Mouse (Mus musculus) CH12.LX (cell line): ENCODE data around the gene Gen1. TPM values are rescaled to one million over a fixed set of nuclear protein-coding genes. Genes with fewer than 3 reads are reported as not detected.

Source experiments
- DNase-seq: peaks from one replicate; pipeline ENCODE4 v3.0.0-alpha.2; 2013; ENCODE audit errors: extremely low read depth
- H3K27ac ChIP-seq: 2 replicates; pipeline ENCODE4 v1.5.1; 2012; ENCODE audit warnings: low read depth, mild to moderate bottlenecking, control low read depth, moderate library complexity; ENCODE audit not compliant: insufficient read depth
- H3K27me3 ChIP-seq: replicated peaks from 2 replicates; pipeline ENCODE3; 2012; ENCODE audit warnings: inconsistent platforms
- H3K36me3 ChIP-seq, 2 experiments: replicated peaks in 1 of 2; 2 replicates each; pipeline versions ENCODE3 to v1.6.1; 2012; ENCODE audit warnings: inconsistent platforms in 1 of 2, low read length in 1 of 2, mild to moderate bottlenecking in 1 of 2, mixed read lengths in 1 of 2, moderate library complexity in 1 of 2; ENCODE audit not compliant: control insufficient read depth in 1 of 2, insufficient read depth in 1 of 2
- H3K4me1 ChIP-seq, 2 experiments: 2 replicates each; pipeline ENCODE4 v1.6.1; 2012; ENCODE audit warnings: inconsistent platforms in 1 of 2, moderate library complexity in 1 of 2; ENCODE audit not compliant: insufficient read depth in 2 of 2, control insufficient read depth in 1 of 2
- H3K4me2 ChIP-seq: 2 replicates; pipeline ENCODE4 v1.6.1; 2012; ENCODE audit warnings: low read depth, mild to moderate bottlenecking, control low read depth; ENCODE audit not compliant: poor library complexity, insufficient read depth, severe bottlenecking
- H3K4me3 ChIP-seq, 3 experiments: fragments of 150-350 bp in 1 of 3; sonication (generic) in 1 of 3; replicated peaks in 1 of 3; 2 replicates each; pipeline versions ENCODE3 to v1.5.1; 2011 to 2012; ENCODE audit warnings: low read depth in 2 of 3, low read length in 2 of 3, mild to moderate bottlenecking in 2 of 3, moderate library complexity in 2 of 3, control low read depth in 1 of 3, improper control_type of control experiment in 1 of 3, inconsistent platforms in 1 of 3, mixed read lengths in 1 of 3; ENCODE audit not compliant: poor library complexity in 1 of 3
- H3K79me2 ChIP-seq: replicated peaks from 2 replicates; pipeline ENCODE4 v1.6.1; 2012; ENCODE audit warnings: mild to moderate bottlenecking, moderate library complexity; ENCODE audit not compliant: control insufficient read depth, poor library complexity, insufficient read depth, severe bottlenecking; ENCODE audit errors: extremely low read depth
- H3K9ac ChIP-seq: 2 replicates; pipeline ENCODE4 v1.6.1; 2012; ENCODE audit warnings: low read depth, mild to moderate bottlenecking, control low read depth, moderate library complexity; ENCODE audit not compliant: insufficient read depth
- H3K9me3 ChIP-seq: replicated peaks from 2 replicates; pipeline ENCODE3; 2012; ENCODE audit warnings: low read length, inconsistent platforms, mixed read lengths
- BHLHE40 ChIP-seq: IDR thresholded peaks from 2 replicates; pipeline ENCODE4 v1.6.1; 2011; ENCODE audit warnings: mild to moderate bottlenecking, low read depth, low read length, improper control_type of control experiment
- CHD1 ChIP-seq: IDR thresholded peaks from 2 replicates; pipeline ENCODE4 v1.6.1; 2012; ENCODE audit warnings: low read depth, low read length, improper control_type of control experiment, inconsistent platforms
- CHD2 ChIP-seq: IDR thresholded peaks from 2 replicates; pipeline ENCODE4 v1.6.1; 2011; ENCODE audit warnings: low read length, improper control_type of control experiment
- CTCF ChIP-seq, 2 experiments: IDR thresholded peaks in 1 of 2; conservative IDR thresholded peaks in 1 of 2; 2 replicates each; pipeline ENCODE4 v1.5.1; 2011 to 2012; ENCODE audit warnings: low read depth in 2 of 2, low read length in 2 of 2, improper control_type of control experiment in 1 of 2, inconsistent platforms in 1 of 2, mild to moderate bottlenecking in 1 of 2, moderate library complexity in 1 of 2
- ELF1 ChIP-seq: IDR thresholded peaks from 2 replicates; pipeline ENCODE4 v1.6.1; 2014; ENCODE audit warnings: low read depth, mild to moderate bottlenecking, inconsistent platforms, low read length, improper control_type of control experiment
- EP300 ChIP-seq: IDR thresholded peaks from 2 replicates; pipeline ENCODE4 v1.6.1; 2011; ENCODE audit warnings: low read length, improper control_type of control experiment
- ETS1 ChIP-seq: conservative IDR thresholded peaks from 2 replicates; pipeline ENCODE4 v1.6.1; 2012; ENCODE audit warnings: low read depth, mild to moderate bottlenecking, inconsistent platforms, low read length, improper control_type of control experiment, moderate library complexity
- GABPA ChIP-seq: IDR thresholded peaks from 2 replicates; pipeline ENCODE4 v1.6.1; 2012; ENCODE audit warnings: low read depth, low read length, improper control_type of control experiment, inconsistent platforms; ENCODE audit not compliant: insufficient replicate concordance
- HCFC1 ChIP-seq: IDR thresholded peaks from 2 replicates; pipeline ENCODE4 v1.6.1; 2012; ENCODE audit warnings: low read depth, mild to moderate bottlenecking, inconsistent platforms, low read length, improper control_type of control experiment
- JUND ChIP-seq: conservative IDR thresholded peaks from 2 replicates; pipeline ENCODE4 v1.6.1; 2011; ENCODE audit warnings: low read depth, low read length, improper control_type of control experiment
- KAT2A ChIP-seq: IDR thresholded peaks from 2 replicates; pipeline ENCODE4 v1.6.1; 2012; ENCODE audit warnings: low read length, improper control_type of control experiment, inconsistent platforms; ENCODE audit not compliant: insufficient replicate concordance
- MEF2A ChIP-seq: IDR thresholded peaks from 2 replicates; pipeline ENCODE4 v1.6.1; 2014; ENCODE audit warnings: low read depth, mild to moderate bottlenecking, inconsistent platforms, low read length, improper control_type of control experiment, borderline replicate concordance
- MXI1 ChIP-seq: IDR thresholded peaks from 2 replicates; pipeline ENCODE4 v1.6.1; 2011; ENCODE audit warnings: mild to moderate bottlenecking, low read depth, low read length, improper control_type of control experiment
- NELFE ChIP-seq: IDR thresholded peaks from 2 replicates; pipeline ENCODE4 v1.6.1; 2011; ENCODE audit warnings: low read depth, low read length, improper control_type of control experiment
- PAX5 ChIP-seq: IDR thresholded peaks from 2 replicates; pipeline ENCODE4 v1.6.1; 2012; ENCODE audit warnings: low read length, inconsistent platforms, mixed read lengths
- POLR2A ChIP-seq: IDR thresholded peaks from 2 replicates; pipeline ENCODE4 v1.6.1; 2011; ENCODE audit warnings: low read depth, mild to moderate bottlenecking, improper control_type of control experiment, low read length
- POLR2AphosphoS2 ChIP-seq: IDR thresholded peaks from 2 replicates; pipeline ENCODE4 v1.6.1; 2011; ENCODE audit warnings: low read depth, low read length, improper control_type of control experiment
- RAD21 ChIP-seq: IDR thresholded peaks from 2 replicates; pipeline ENCODE4 v1.6.1; 2011; ENCODE audit warnings: low read depth, mild to moderate bottlenecking, low read length, improper control_type of control experiment, moderate library complexity
- RCOR1 ChIP-seq: conservative IDR thresholded peaks from 2 replicates; pipeline ENCODE4 v1.6.1; 2012; ENCODE audit warnings: low read depth, mild to moderate bottlenecking, inconsistent platforms, low read length, improper control_type of control experiment
- SIN3A ChIP-seq: IDR thresholded peaks from 2 replicates; pipeline ENCODE4 v1.6.1; 2012; ENCODE audit warnings: low read length, improper control_type of control experiment, inconsistent platforms
- SMC3 ChIP-seq: IDR thresholded peaks from 2 replicates; pipeline ENCODE4 v1.6.1; 2011; ENCODE audit warnings: low read depth, low read length, improper control_type of control experiment
- TBP ChIP-seq: conservative IDR thresholded peaks from 2 replicates; pipeline ENCODE4 v1.6.1; 2011; ENCODE audit warnings: low read depth, low read length, improper control_type of control experiment
- TCF12 ChIP-seq: IDR thresholded peaks from 2 replicates; pipeline ENCODE4 v1.6.1; 2014; ENCODE audit warnings: low read depth, mild to moderate bottlenecking, inconsistent platforms, low read length, improper control_type of control experiment
- UBTF ChIP-seq: IDR thresholded peaks from 2 replicates; pipeline ENCODE4 v1.6.1; 2012; ENCODE audit warnings: low read depth, mild to moderate bottlenecking, inconsistent platforms, low read length, improper control_type of control experiment, moderate library complexity
- USF2 ChIP-seq: conservative IDR thresholded peaks from 2 replicates; pipeline ENCODE4 v1.6.1; 2011; ENCODE audit warnings: low read depth, low read length, improper control_type of control experiment
- ZC3H11A ChIP-seq: IDR thresholded peaks from 2 replicates; pipeline ENCODE4 v1.6.1; 2012; ENCODE audit warnings: low read depth, mild to moderate bottlenecking, inconsistent platforms, low read length, improper control_type of control experiment
- ZNF384 ChIP-seq: IDR thresholded peaks from 2 replicates; pipeline ENCODE4 v1.6.1; 2012; ENCODE audit warnings: low read depth, low read length, improper control_type of control experiment, inconsistent platforms
- dilution Hi-C: fragments of 300-500 bp; cut with MboI; formaldehyde crosslinking; loops from 2 replicates; pipeline ENCODE4 v1.14.3; 2020; ENCODE audit warnings: low sequenced_read_pairs; ENCODE audit not compliant: extremely low pct_unique_long_range_greater_than_20kb, extremely low pct_ligation_motif_present
- in situ Hi-C: fragments of 300-500 bp; cut with MboI; formaldehyde crosslinking; loops from 3 replicates; pipeline ENCODE4 v1.14.3; 2019; ENCODE audit warnings: low sequenced_read_pairs, low pct_ligation_motif_present, low pct_unique_long_range_greater_than_20kb, mixed read lengths
- polyA plus RNA-seq: library from polyadenylated mRNA; unstranded; fragments of >175 nt; gene quantifications from 2 replicates; pipeline ENCODE4 v1.2.1, GENCODE M21; 2012; ENCODE audit warnings: low read depth; ENCODE audit not compliant: insufficient read length
- total RNA-seq, 2 experiments: library from RNA; depleted of rRNA; stranded (reverse); fragments of 300-350 nt in 1 of 2; fragments of >200 nt in 1 of 2; gene quantifications; 2 replicates each; pipeline ENCODE4 v1.2.3; 2012 to 2014

Gene Gen1
- total and polyA plus RNA-seq, 3 experiments = 13.2 to 15.3 (median 14.4) TPM

DNA sequence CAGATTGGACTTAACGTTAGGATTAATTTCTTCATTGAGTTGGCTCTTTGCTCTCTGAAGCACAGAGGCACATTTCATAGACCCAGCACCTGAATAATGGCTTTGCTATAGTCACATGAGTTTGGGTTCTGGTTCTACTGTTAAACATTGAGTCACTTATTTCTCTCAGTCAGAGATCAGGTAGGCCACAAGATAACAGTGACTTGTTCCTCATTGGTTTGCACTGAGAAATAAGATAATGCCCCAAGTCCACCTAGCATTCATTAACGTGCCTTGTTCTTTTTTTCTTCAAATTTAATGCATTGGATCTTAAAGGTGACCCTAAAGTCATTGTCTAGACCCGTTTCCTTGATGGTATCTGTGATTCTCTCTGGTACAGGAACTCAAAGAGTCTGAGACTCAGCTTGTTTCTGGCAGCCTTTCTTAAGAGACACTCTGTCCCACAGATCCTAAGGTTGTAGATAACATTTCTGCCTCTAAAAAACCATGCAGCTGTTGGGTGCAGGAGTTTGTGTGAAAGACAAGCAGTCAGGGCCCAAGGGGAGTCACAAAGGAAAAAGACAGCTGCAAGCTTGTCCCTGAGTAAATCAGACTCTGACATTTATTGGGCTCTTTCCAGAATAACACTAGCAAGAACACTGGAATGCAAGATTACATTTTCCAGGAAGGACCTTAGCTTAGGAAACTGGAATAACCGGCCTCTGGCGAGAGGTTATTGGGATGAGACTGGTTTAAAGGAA lies 38.9 kb downstream of the Gen1 start:
- TF ChIP-seq JUND = no peak
- TF ChIP-seq CTCF (conservative IDR thresholded peaks at IDR 0.05 in 1 of 2, IDR thresholded peaks at IDR 0.05 in 1 of 2; ENCODE audit: low read depth in 2 of 2, low read length in 2 of 2) = no peak
- no peak for TF ChIP-seq TBP
- no peak for TF ChIP-seq USF2
- no peak for TF ChIP-seq BHLHE40
- no peak for TF ChIP-seq ZNF384
- no peak for TF ChIP-seq PAX5
- TF ChIP-seq POLR2AphosphoS2 = no peak
- no peak for TF ChIP-seq RAD21
- no peak for TF ChIP-seq MEF2A
- TF ChIP-seq ETS1 = no peak
- no peak for TF ChIP-seq CHD2
- no peak for TF ChIP-seq ZC3H11A
- TF ChIP-seq GABPA = no peak
- TF ChIP-seq TCF12 = no peak
- TF ChIP-seq NELFE = no peak
- TF ChIP-seq POLR2A = no peak
- no peak for TF ChIP-seq RCOR1
- no peak for TF ChIP-seq HCFC1
- dilution Hi-C loops = no loop called here
- Histone ChIP-seq H3K79me2 (no peaks in the 10 kb centered on the region), H3K27ac (no peak overlapping the region), H3K4me2 (no peak overlapping the region), H3K27me3 (no peaks in the 10 kb centered on the region), H3K4me3 (no peak overlapping the region), H3K4me1 (peaks cover 0 to 24% of the 10 kb centered on the region in 2 experiments; a peak in 2 of 4 replicates), H3K36me3 (no peaks in the 10 kb centered on the region), H3K9me3 (no peaks in the 10 kb centered on the region), H3K9ac (no peak overlapping the region)
- in situ Hi-C loops = no loop called here
- no peak for DNase-seq

DNA sequence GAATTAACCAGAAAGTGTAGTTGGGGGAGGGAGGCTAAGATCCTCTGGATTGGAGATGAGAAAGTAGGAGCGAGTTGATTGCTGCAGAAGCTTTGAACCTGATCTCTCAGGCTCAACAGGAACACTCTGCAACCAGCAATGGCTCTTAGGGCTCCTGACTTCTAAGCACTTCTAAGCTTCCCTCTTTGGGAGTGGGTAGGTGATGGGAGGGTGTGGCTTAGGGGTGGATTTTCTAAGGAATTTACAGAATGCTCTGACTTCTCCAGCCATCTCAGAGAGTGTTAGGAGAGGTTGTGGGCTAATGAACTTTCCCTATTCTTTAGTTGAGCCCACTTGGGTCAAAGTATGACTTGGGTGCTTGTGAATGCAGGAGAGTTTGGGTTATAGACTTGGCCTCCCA lies 39.5 kb downstream of the Gen1 start:
- H3K4me1 ChIP-seq = peaks cover 0 to 24% of the 10 kb centered on the region in 2 experiments; a peak in 2 of 4 replicates
- no peak overlapping the region for H3K9ac ChIP-seq
- in situ Hi-C loops (no loop called here), dilution Hi-C loops (no loop called here)
- no peak overlapping the region for H3K4me2 ChIP-seq
- DNase-seq = no peak
- H3K9me3 ChIP-seq = no peaks in the 10 kb centered on the region
- no peaks in the 10 kb centered on the region for H3K27me3 ChIP-seq
- no peaks in the 10 kb centered on the region for H3K79me2 ChIP-seq
- no peak overlapping the region for H3K27ac ChIP-seq
- H3K4me3 ChIP-seq = no peak overlapping the region
- no peak for TF ChIP-seq MXI1
- no peak for TF ChIP-seq MEF2A
- no peak for TF ChIP-seq JUND
- no peak for TF ChIP-seq KAT2A
- TF ChIP-seq SIN3A = no peak
- no peak for TF ChIP-seq CHD2
- no peak for TF ChIP-seq CHD1
- TF ChIP-seq CTCF (conservative IDR thresholded peaks at IDR 0.05 in 1 of 2, IDR thresholded peaks at IDR 0.05 in 1 of 2; ENCODE audit: low read depth in 2 of 2, low read length in 2 of 2) = no peak
- no peak for TF ChIP-seq SMC3
- TF ChIP-seq ETS1 = no peak
- TF ChIP-seq POLR2A = no peak
- TF ChIP-seq UBTF = no peak
- TF ChIP-seq RCOR1 = no peak
- no peak for TF ChIP-seq ELF1
- no peak for TF ChIP-seq EP300
- TF ChIP-seq GABPA = no peak
- no peak for TF ChIP-seq USF2
- H3K36me3 ChIP-seq = no peaks in the 10 kb centered on the region
